Mouse (Mus musculus): ENCODE measurements around the gene Taar8a. TPM values are rescaled to one million over a fixed set of nuclear protein-coding genes. Genes with fewer than 3 reads are reported as not detected.
"Not testable (repeated sequence)": the region's sequence is repeated elsewhere in the genome, so short reads cannot be mapped to it uniquely, and the experiment has no call there.

Taar8a gene
- not detected in 2 replicates for total RNA-seq (2014; rRNA removed)
- polyA plus RNA-seq (2012; rRNA removed) = not detected in 2 replicates

GRCm38 (mm10) chr10:24076200-24076599, at the start of gene Taar8a:
Taar8a (plus strand) TSS chr10:24076500.
- 89% methylated on average over 2 of the region's 4 CpGs for WGBS
- H3K4me1 ChIP-seq (ENCODE audit: control insufficient read depth, insufficient read depth, low read length); H3K79me2 ChIP-seq (ENCODE audit: control insufficient read depth, insufficient read depth, low read length); DNase-seq (ENCODE audit: extremely low read depth, low read depth, low spot score); H3K4me3 ChIP-seq (ENCODE audit: insufficient read depth, low read depth, low read length); H3K9ac ChIP-seq (ENCODE audit: low read depth, low read length); H3K27me3 ChIP-seq (ENCODE audit: control insufficient read depth, insufficient read depth, low read length); H3K36me3 ChIP-seq (ENCODE audit: control insufficient read depth, insufficient read depth, low read length); H3K27ac ChIP-seq (replicated peaks; ENCODE audit: insufficient read depth, low read depth, low read length): not testable (repeated sequence)

DNA sequence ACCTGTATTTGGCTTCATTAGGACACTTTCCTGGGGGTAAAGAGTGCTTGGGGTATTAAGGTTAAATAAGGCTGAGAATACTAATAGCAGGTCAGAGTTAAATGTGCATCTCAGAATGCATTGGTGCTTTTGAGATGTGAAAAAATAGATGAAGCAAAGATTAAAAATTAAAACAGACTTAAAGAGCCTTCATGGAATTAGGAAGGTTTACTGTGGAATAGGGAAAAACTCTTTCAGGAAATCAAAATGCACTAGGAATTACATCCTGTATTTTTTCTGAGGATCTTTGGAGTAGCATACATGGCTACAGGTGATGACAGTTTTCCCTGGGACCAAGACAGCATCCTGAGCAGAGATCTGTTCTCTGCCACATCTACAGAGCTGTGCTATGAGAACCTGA, 49.4 kb upstream of the Taar8a start, which contains the start of gene Taar7d:
Gene Taar7d, plus strand, starts transcription at position 301 of the 400 bp plus-strand sequence.
- TF ChIP-seq POLR2A (IDR thresholded peaks at IDR 0.05; ENCODE audit: extremely low read depth, insufficient read depth, low read length) (no peak), CTCF (IDR thresholded peaks at IDR 0.05; ENCODE audit: low read depth, low read length) (no peak)

DNA sequence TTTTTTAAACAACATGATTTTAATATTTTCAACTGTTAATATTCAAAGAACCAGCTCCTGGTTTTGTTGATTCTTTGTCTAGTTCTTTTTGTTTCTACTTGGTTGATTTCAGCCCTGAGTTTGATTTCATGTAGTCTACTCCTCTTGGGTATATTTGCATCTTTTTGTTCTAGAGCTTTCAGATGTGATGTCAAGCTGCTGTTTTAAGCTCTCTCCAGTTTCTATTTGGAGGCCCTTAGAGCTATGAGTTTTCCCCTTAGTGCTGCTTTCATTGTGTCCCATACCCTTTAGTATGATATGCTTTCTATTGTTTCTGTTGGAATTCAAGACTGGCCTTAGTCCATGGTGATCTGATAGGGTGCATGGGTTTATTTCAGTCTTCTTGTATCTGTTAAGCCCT, 45.0 kb upstream of the Taar8a start:
- Histone ChIP-seq H3K27ac (replicated peaks; ENCODE audit: insufficient read depth, low read depth, low read length) (no peak overlapping the region), H3K4me3 (ENCODE audit: insufficient read depth, low read depth, low read length) (no peak overlapping the region), H3K27me3 (ENCODE audit: control insufficient read depth, insufficient read depth, low read length) (no peaks in the 10 kb centered on the region), H3K4me1 (ENCODE audit: control insufficient read depth, insufficient read depth, low read length) (no peaks in the 10 kb centered on the region), H3K36me3 (ENCODE audit: control insufficient read depth, insufficient read depth, low read length) (no peaks in the 10 kb centered on the region), H3K9ac (ENCODE audit: low read depth, low read length) (no peak overlapping the region), H3K79me2 (ENCODE audit: control insufficient read depth, insufficient read depth, low read length) (no peaks in the 10 kb centered on the region)
- DNase-seq (ENCODE audit: extremely low read depth, low read depth, low spot score) = no peak
- TF ChIP-seq CTCF (IDR thresholded peaks at IDR 0.05; ENCODE audit: low read depth, low read length) = no peak

More for the DNA sequence above, 49.4 kb upstream of the Taar8a start, which contains the start of gene Taar7d:
- Histone ChIP-seq H3K9ac (ENCODE audit: low read depth, low read length) (no peak within 1 kb of the TSS), H3K27ac (replicated peaks; ENCODE audit: insufficient read depth, low read depth, low read length) (no peak within 1 kb of the TSS), H3K27me3 (ENCODE audit: control insufficient read depth, insufficient read depth, low read length) (no peaks in the 10 kb centered on the region), H3K79me2 (ENCODE audit: control insufficient read depth, insufficient read depth, low read length) (no peaks in the 10 kb centered on the region), H3K36me3 (ENCODE audit: control insufficient read depth, insufficient read depth, low read length) (no peaks in the 10 kb centered on the region), H3K4me1 (ENCODE audit: control insufficient read depth, insufficient read depth, low read length) (no peaks in the 10 kb centered on the region), H3K4me3 (ENCODE audit: insufficient read depth, low read depth, low read length) (no peak within 1 kb of the TSS)
- no peak for DNase-seq (ENCODE audit: extremely low read depth, low read depth, low spot score)

GRCm38 (mm10) chr10:24037314-24037713, 39.0 kb upstream of the Taar8a start, which contains the start of gene Taar7e:
Taar7e (plus strand) TSS chr10:24037614.
- Histone ChIP-seq H3K79me2 (ENCODE audit: control insufficient read depth, insufficient read depth, low read length) (no peaks in the 10 kb centered on the region), H3K27me3 (ENCODE audit: control insufficient read depth, insufficient read depth, low read length) (no peaks in the 10 kb centered on the region), H3K9ac (ENCODE audit: low read depth, low read length) (no peak within 1 kb of the TSS), H3K4me1 (ENCODE audit: control insufficient read depth, insufficient read depth, low read length) (no peaks in the 10 kb centered on the region), H3K36me3 (ENCODE audit: control insufficient read depth, insufficient read depth, low read length) (no peaks in the 10 kb centered on the region), H3K27ac (replicated peaks; ENCODE audit: insufficient read depth, low read depth, low read length) (no peak within 1 kb of the TSS), H3K4me3 (ENCODE audit: insufficient read depth, low read depth, low read length) (no peak within 1 kb of the TSS)
- TF ChIP-seq CTCF (IDR thresholded peaks at IDR 0.05; ENCODE audit: low read depth, low read length) (no peak), POLR2A (IDR thresholded peaks at IDR 0.05; ENCODE audit: extremely low read depth, insufficient read depth, low read length) (no peak)
- no peak for DNase-seq (ENCODE audit: extremely low read depth, low read depth, low spot score)
- WGBS = 91% methylated on average over 2 of the region's 2 CpGs

GRCm38 (mm10) chr10:24040120-24040869, 36.0 kb upstream of the Taar8a start:
- Histone ChIP-seq H3K4me1 (ENCODE audit: control insufficient read depth, insufficient read depth, low read length) (no peaks in the 10 kb centered on the region), H3K9ac (ENCODE audit: low read depth, low read length) (no peak overlapping the region), H3K4me3 (ENCODE audit: insufficient read depth, low read depth, low read length) (no peak overlapping the region), H3K27me3 (ENCODE audit: control insufficient read depth, insufficient read depth, low read length) (no peaks in the 10 kb centered on the region), H3K27ac (replicated peaks; ENCODE audit: insufficient read depth, low read depth, low read length) (no peak overlapping the region), H3K79me2 (ENCODE audit: control insufficient read depth, insufficient read depth, low read length) (no peaks in the 10 kb centered on the region), H3K36me3 (ENCODE audit: control insufficient read depth, insufficient read depth, low read length) (no peaks in the 10 kb centered on the region)
- 71% methylated on average over 2 of the region's 2 CpGs for WGBS
- TF ChIP-seq POLR2A (IDR thresholded peaks at IDR 0.05; ENCODE audit: extremely low read depth, insufficient read depth, low read length) (no peak), CTCF (IDR thresholded peaks at IDR 0.05; ENCODE audit: low read depth, low read length) (no peak)
- DNase-seq (ENCODE audit: extremely low read depth, low read depth, low spot score) = no peak

DNA sequence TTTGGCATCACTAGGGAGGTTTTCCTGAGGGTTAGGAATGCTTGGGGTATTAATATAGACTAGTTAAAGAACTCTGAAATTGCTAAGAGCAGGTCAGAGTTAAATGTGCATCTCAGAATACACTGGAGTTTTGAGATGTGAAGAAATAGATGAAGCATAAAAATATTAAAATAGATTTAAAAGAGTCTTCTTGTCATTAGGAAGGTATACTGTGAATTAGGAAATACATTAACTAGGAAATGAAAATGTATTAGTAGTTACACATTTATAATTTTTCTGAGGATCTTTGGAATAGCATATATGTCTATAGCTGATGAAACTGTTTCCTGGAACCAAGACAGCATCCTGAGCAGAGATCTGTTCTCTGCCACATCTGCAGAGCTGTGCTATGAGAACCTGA, 27.1 kb upstream of the Taar8a start, which contains the start of gene Taar7f:
Gene Taar7f, plus strand, starts transcription at position 301 of the 400 bp plus-strand sequence.
- no peak for DNase-seq (ENCODE audit: extremely low read depth, low read depth, low spot score)
- no peak within 1 kb of the TSS for H3K9ac ChIP-seq (ENCODE audit: low read depth, low read length)
- H3K36me3 ChIP-seq (ENCODE audit: control insufficient read depth, insufficient read depth, low read length) = no peaks in the 10 kb centered on the region
- H3K4me1 ChIP-seq (ENCODE audit: control insufficient read depth, insufficient read depth, low read length) = no peaks in the 10 kb centered on the region
- H3K27me3 ChIP-seq (ENCODE audit: control insufficient read depth, insufficient read depth, low read length) = no peaks in the 10 kb centered on the region
- no peak within 1 kb of the TSS for H3K27ac ChIP-seq (replicated peaks; ENCODE audit: insufficient read depth, low read depth, low read length)
- H3K4me3 ChIP-seq (ENCODE audit: insufficient read depth, low read depth, low read length) = no peak within 1 kb of the TSS
- no peak for TF ChIP-seq CTCF (IDR thresholded peaks at IDR 0.05; ENCODE audit: low read depth, low read length)
- TF ChIP-seq POLR2A (IDR thresholded peaks at IDR 0.05; ENCODE audit: extremely low read depth, insufficient read depth, low read length) = no peak
- no peaks in the 10 kb centered on the region for H3K79me2 ChIP-seq (ENCODE audit: control insufficient read depth, insufficient read depth, low read length)
